Mouse (Mus musculus) hindlimb bud, embryonic 11.5 days (tissue): ENCODE measurements at regions not wholly inside any gene's neighbourhood (a gene's known extent, or its start where the extent isn't known, plus 50 kb on each side); places are given as distances from the start of the nearest gene placed in this dataset.

Experiments
- DNase-seq: peaks from one replicate; pipeline ENCODE4 v3.0.0-alpha.2; 2012; ENCODE audit warnings: low read depth, low spot score; ENCODE audit errors: extremely low spot score

- no peak for DNase-seq
These were observed 92.2 kb upstream of the Rbm19 start for GRCm38 (mm10) chr5:120024071-120024470.

DNA sequence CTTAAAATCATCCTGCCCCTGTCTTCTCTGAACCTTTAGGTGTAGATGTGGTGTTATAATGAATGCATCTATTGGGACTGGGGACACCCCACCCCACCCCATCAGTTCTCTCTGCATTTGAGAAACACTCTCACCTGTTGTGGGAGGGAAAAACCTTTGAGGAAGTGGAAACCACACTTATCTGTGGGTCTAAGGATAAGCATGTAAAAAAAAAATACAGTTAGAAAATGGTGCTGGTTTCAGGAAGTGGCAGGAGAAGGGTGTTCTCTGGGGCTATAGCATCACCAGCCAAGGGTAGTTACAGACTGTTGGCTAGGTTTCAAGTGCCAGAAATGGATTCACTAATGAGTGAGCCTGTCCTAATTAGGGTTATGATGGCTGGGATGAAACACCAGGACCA, 91.1 kb upstream of the Rbm19 start:
- DNase-seq = no peak

DNA sequence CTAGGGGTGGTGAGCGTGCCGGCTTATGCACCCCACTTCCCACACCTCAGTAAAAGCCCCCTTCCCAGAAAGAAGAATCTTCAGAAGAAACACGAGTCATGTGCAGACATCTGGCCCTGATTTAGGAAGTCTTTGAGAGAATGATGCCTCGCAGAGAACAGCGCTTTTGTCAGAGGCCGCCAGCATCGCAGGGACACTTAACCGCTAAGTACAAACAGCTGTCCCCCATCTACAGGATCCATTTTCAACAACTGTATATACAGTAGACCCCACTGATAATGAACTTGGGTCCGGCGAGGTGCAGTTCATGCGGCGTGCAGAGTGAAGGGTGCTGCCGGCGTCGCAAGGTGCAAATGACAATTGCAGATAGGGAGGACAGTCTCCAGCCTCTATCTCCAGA, 85.4 kb upstream of the Rbm19 start:
- no peak for DNase-seq

DNA sequence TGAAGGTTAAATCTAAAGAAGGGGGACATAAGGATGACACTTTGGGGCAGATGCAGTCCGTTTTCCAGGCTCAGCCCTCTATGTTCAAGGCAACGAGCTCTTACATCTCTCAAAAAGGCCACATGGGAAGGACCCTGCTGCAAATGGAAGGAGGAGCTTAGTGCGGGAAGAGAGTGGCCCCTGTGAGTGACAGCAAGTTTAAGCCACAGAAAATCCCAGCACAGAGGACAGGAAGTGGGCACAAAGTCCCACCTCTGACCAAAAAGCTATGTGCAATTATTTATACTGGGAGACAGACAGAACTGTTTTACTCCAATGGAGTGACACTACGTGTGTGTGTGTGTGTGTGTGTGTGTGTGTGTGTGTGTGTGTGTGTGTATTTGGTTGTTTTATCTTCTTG, 84.7 kb upstream of the Rbm19 start:
- DNase-seq = no peak

GRCm38 (mm10) chr5:120034499-120035077, 81.7 kb upstream of the Rbm19 start:
- no peak for DNase-seq

DNA sequence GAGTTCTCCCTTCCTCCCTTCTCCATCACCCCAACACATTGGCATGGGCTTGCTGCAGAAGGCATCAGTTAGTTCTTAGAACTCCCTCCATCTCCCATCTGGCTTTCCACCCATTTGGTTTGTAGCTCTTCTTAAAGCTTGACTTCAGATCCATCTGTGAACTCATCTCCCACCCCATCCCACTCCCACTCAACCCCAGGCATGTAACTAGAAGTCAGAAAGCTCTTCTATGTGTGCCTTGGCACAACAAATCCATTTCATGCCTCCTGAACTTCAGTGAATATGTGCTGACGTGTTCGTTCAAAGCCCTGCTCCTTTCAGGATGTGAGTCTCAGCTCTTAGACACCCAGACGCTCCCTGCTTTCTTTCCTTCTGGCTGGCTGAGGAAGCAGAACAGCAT, 81.0 kb upstream of the Rbm19 start:
- DNase-seq = no peak

DNA sequence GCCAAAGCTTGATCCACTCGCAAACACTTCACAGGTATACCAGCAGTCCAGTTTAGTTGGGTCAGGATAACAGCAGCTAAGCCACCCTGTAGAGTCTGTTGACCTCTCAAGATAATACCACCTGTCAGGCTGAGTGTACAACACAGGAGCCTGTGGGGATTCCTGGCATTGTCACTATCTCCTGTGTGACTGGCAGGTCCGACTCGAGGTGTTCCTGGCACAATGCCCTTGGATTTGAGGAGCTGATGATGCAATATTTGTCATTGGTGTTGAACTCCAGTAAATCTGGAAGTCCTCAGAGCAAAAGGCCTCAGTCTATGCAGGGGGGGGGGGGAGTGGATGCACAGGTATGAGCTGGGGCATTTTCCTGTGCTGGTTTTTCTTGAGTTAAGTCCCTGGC, 78.5 kb upstream of the Rbm19 start:
- DNase-seq = no peak

- DNase-seq = no peak
These were observed 72.5 kb upstream of the Rbm19 start for GRCm38 (mm10) chr5:120043786-120044185.

DNA sequence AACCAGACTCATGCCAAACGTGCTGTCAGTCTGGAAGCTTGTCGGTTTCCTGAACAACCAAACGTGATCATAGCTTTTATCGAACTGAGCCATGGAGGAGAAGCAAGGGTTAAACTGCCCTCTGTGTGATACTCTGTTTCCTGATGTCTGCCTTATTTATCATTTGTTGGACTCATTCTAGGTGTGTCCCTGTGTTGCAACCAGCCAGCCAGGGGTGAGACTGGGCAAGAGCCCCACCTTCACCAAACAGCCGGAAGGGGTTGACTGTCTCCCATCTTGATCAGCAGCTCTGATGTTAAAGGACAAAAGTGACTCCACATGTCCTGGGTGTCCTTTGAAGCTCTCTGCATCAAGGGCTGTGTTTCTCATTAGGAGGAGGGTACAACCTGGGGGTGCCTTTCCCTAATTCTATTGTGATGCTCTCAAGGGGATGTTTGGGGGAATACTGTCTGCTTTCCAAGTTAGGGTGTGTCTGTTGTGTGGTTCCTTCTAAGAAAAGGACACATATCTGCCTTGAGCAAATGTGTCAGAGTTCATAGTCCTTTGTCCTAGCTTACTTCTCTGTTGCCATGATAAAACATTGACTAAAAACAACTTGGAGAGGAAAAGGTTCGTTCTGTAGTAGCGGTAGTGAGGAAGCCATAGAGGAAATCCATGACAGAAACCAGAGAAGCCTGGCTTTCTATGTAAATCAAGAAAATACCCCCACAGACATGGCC, 67.0 kb upstream of the Rbm19 start:
- no peak for DNase-seq

GRCm38 (mm10) chr5:120050728-120051436, 65.4 kb upstream of the Rbm19 start:
- DNase-seq = no peak

- no peak for DNase-seq
These were observed 61.6 kb upstream of the Rbm19 start for GRCm38 (mm10) chr5:120054498-120055167.
